Mouse (Mus musculus): ENCODE measurements around the gene Aplp2.

- TF ChIP-seq CTCF (IDR thresholded peaks at IDR 0.05; ENCODE audit: control insufficient read depth, insufficient read depth, low read length) (no peak), POLR2A (IDR thresholded peaks at IDR 0.05; ENCODE audit: borderline replicate concordance, control insufficient read depth, low read depth, low read length) (no peak)
These were observed 81.7 kb downstream of the Aplp2 start for GRCm38 (mm10) chr9:31129956-31130355.
